Mouse (Mus musculus) layer of hippocampus, adult 18-20 months (tissue): ENCODE results near the gene Agtr2. TPM values are rescaled to one million over a fixed set of nuclear protein-coding genes. Genes with fewer than 3 reads are reported as not detected.
"Not testable (repeated sequence)": the region's sequence is repeated elsewhere in the genome, so short reads cannot be mapped to it uniquely, and the experiment has no call there.

ENCODE experiments used
- DNase-seq, 2 experiments: peaks; one replicate each; pipeline ENCODE4 v3.0.0; 2022; ENCODE audit warnings: low spot score in 2 of 2
- long read RNA-seq: library from polyadenylated mRNA; stranded (forward); transcript quantifications from one replicate; pipeline ENCODE4 v2.0.0, GENCODE M21; 2021
- total RNA-seq, 2 experiments: library from RNA; stranded (reverse); gene quantifications; 2 replicates each; pipeline ENCODE4 v1.2.3; 2021

The Agtr2 gene
- total RNA-seq, result under 1 TPM; 0.40 to 0.56 TPM
- long read RNA-seq, partial matches to known transcripts, result 0 of 1 reads
- long read RNA-seq, other reads (novel, unspliced or antisense), result 0 of 1 reads

GRCm38 (mm10) chrX:21484414-21484813 is at the start of gene Agtr2:
Gene Agtr2, plus strand, starts transcription at chrX:21484544.
- DNase-seq, result no peak

GRCm38 (mm10) chrX:21452519-21452918 is 31.8 kb upstream of the Agtr2 start:
- no peak for DNase-seq

DNA sequence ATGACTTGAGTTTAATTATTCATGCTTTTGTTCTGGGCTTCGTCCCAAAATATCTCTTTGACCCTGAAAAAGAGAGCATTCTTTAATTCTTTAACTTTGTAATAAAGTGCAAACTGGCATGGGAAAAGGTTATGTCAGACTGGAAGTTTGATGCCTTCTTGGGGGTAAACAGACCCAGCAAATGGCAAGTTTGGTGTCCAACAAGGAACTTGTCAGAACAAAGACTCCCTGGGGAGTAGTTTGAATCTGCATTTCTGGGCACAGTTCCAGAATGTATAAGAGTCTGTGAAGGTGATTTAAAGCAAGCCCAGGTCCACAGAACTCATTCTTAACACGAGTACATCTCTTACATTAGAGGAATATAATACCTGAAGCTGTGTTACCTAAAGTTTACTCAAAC is 3.8 kb downstream of the Agtr2 start:
- DNase-seq, result no peak

GRCm38 (mm10) chrX:21500242-21500641 is 15.9 kb downstream of the Agtr2 start:
- DNase-seq, result no peak

GRCm38 (mm10) chrX:21507333-21507732 is 23.0 kb downstream of the Agtr2 start:
- not testable (repeated sequence) for DNase-seq

DNA sequence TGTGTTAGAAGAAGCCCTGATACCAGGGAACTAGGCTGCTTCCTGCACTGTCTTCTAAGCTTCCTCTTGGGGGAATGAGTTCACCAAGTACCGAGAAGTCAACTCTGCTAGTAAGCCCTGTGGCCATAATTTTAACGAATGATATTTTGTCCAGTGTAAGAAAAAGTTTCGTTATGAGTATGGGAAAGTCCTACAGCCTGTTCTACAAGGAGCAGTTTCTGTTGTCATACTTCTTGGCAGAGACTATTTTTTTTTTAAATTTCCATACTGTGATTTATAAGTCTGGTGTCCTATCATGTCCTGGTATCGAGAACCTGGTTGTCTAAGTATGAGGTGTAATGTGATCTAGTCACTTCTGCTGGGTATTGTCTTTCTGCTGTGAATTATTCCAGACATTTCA is 38.2 kb downstream of the Agtr2 start:
- no peak for DNase-seq

Other genes with a start within 250 kb of the Agtr2 start
- gene Slc6a14, start 230.4 kb downstream of the Agtr2 start, total RNA-seq, result not detected